Mouse (Mus musculus): Measurements from ENCODE around the gene Tsga10.

DNA sequence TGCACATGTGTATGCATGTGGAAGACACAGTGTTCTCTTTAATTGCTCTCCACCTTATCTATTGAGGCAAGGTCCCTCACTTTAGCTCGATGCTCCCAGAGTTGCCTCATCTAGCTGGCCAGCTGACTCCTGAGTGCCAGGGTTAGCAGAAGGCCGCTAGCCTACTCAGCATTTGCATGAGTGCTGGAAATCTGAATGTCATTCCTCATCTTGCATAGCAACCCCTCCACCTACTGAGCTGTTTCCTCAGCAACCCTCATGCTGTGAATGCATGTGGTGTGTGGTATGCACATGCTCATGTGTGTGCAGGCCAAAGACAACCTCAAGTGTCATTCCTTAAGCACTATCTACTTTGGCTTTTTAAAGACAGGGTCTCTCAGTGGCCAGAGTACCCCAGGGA lies 15.5 kb downstream of the Tsga10 start:
- TF ChIP-seq EP300 (IDR thresholded peaks at IDR 0.05) (no peak), CTCF (IDR thresholded peaks at IDR 0.05) (no peak)

Measured in lung, postnatal 0 days (tissue).